Mouse (Mus musculus) heart, embryonic 12.5 days (tissue): ENCODE results near the gene Ppfia1. TPM values are rescaled to one million over a fixed set of nuclear protein-coding genes. Genes with fewer than 3 reads are reported as not detected.

Experiments used
- ATAC-seq: fragments of 200-750 bp; cut with Nextera tagmentation; 2 replicates; pipeline ENCODE4 v1.8.0; 2017; ENCODE audit warnings: moderate TSS enrichment, moderate library complexity; ENCODE audit not compliant: insufficient number of reproducible peaks, low FRiP score
- H3K27ac ChIP-seq: fragments of 300-500 bp; sonication (generic); 2 replicates; pipeline ENCODE4 v1.5.1; 2016; ENCODE audit warnings: mild to moderate bottlenecking, moderate library complexity; ENCODE audit not compliant: poor library complexity, severe bottlenecking
- H3K27me3 ChIP-seq: fragments of 300-500 bp; sonication (generic); replicated peaks from 2 replicates; pipeline ENCODE4 v1.6.1; 2016; ENCODE audit warnings: mild to moderate bottlenecking, moderate library complexity
- H3K36me3 ChIP-seq: fragments of 300-500 bp; sonication (generic); 2 replicates; pipeline ENCODE4 v1.6.1; 2016; ENCODE audit warnings: mild to moderate bottlenecking, moderate library complexity
- H3K4me1 ChIP-seq: fragments of 300-500 bp; sonication (generic); replicated peaks from 2 replicates; pipeline ENCODE4 v1.6.1; 2016; ENCODE audit warnings: mild to moderate bottlenecking
- H3K4me2 ChIP-seq: fragments of 300-500 bp; sonication (generic); 2 replicates; pipeline ENCODE4 v1.6.1; 2016; ENCODE audit warnings: mild to moderate bottlenecking, moderate library complexity
- H3K4me3 ChIP-seq: fragments of 300-500 bp; sonication (generic); 2 replicates; pipeline ENCODE4 v1.5.1; 2016; ENCODE audit warnings: mild to moderate bottlenecking
- H3K9ac ChIP-seq: fragments of 300-500 bp; sonication (generic); 2 replicates; pipeline ENCODE4 v1.6.1; 2016; ENCODE audit warnings: mild to moderate bottlenecking, moderate library complexity
- H3K9me3 ChIP-seq: fragments of 300-500 bp; sonication (generic); replicated peaks from 2 replicates; pipeline ENCODE4 v1.6.1; 2016; ENCODE audit warnings: mild to moderate bottlenecking, moderate library complexity
- WGBS: fragments of 180-500 bp; shearing (Covaris S2); methylation state at CpG from one replicate; pipeline ENCODE4 v1.1.7; 2016; 5-methylcytosine and 5-hydroxymethylcytosine counted together
- polyA plus RNA-seq: library from polyadenylated mRNA; unstranded; fragments of >200 nt; fragmentation: Nextera tagmentation; extraction: Ambion mirVana; gene quantifications from 2 replicates; pipeline ENCODE4 v1.2.1, GENCODE M21; 2016

Ppfia1 gene
- polyA plus RNA-seq: 29.2 and 35.2 TPM in 2 replicates

GRCm38 (mm10) chr7:144553237-144554122, at the start of gene Ppfia1:
Gene Ppfia1 (minus strand): TSS chr7:144553729.
- Histone ChIP-seq H3K4me3 (peak within 1 kb of the TSS; percentile 100), H3K27ac (peak within 1 kb of the TSS; percentile 61), H3K4me2 (peak within 1 kb of the TSS; percentile 95), H3K36me3 (peaks cover 34% of the 10 kb centered on the region), H3K9ac (peak within 1 kb of the TSS; percentile 100), H3K9me3 (no peaks in the 10 kb centered on the region), H3K27me3 (0 out of 2 replicates have a peak, but pooled peaks cover 3% of the 10 kb centered on the region), H3K4me1 (peaks cover 33% of the 10 kb centered on the region)
- under 1% methylated on average over 81 of the region's 97 CpGs for WGBS
- peak; percentile 96 for ATAC-seq

DNA sequence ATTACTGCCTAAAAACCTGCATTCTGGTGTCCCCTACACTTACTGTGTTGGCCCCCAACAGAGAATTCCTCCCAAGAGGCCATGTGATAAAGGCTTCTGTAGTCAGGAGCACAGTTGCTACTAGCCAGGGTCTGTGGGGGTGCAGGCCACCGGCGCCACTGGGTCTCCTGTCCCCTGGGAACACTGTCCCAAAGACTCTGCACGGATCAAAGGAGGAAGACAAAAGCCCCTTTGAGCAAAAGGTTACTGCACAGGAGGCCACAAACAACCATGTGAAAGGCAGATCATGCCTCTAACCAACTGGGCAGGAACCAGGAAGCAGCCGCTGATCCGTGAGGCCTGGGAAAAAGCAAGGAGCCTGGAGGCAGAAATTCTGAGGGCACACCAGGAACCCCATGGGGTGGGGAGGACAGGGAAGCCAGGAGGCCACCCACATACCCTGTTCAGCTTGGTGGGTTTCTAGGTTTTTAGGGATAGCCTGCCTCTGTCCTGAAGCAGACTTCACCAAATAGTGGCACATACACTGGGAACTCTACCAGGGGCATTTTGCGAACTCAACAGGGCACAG, 46.9 kb upstream of the Ppfia1 start:
- ATAC-seq: no peak
- Histone ChIP-seq H3K27ac (no peak overlapping the region), H3K4me2 (no peak overlapping the region), H3K9ac (no peak overlapping the region), H3K27me3 (no peaks in the 10 kb centered on the region; the same call in 1 of the 2 replicates), H3K36me3 (no peaks in the 10 kb centered on the region), H3K4me1 (peaks cover 5% of the 10 kb centered on the region), H3K9me3 (no peaks in the 10 kb centered on the region), H3K4me3 (no peak overlapping the region)
- WGBS: 64% methylated on average over 6 of the region's 6 CpGs

DNA sequence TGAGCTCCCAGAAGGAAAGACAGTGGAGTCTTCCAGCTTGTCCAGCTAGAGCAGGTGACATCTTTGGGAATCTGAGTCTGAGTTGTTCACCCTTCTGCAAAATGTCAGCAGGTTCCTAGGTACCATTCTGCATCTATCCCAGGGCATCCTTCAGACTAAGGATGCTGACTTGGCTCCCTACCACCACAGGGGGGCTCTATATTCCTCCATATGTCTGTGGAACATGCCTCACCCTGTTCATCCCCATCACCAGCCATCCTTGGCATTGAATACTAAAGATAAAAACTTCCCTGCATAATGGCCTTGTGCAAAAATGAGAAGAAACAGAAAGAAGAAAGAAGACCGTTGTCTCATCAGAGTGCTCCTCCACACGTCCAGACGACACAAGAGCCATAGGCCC, 36.0 kb upstream of the Ppfia1 start:
- H3K9ac ChIP-seq: no peak overlapping the region
- 87% methylated on average over 3 of the region's 3 CpGs for WGBS
- no peak overlapping the region for H3K4me3 ChIP-seq
- no peak overlapping the region for H3K4me2 ChIP-seq
- no peak overlapping the region for H3K27ac ChIP-seq
- no peaks in the 10 kb centered on the region for H3K36me3 ChIP-seq
- H3K4me1 ChIP-seq: no peaks in the 10 kb centered on the region
- H3K27me3 ChIP-seq: peaks cover 10% of the 10 kb centered on the region; the same call in 1 of the 2 replicates
- H3K9me3 ChIP-seq: no peaks in the 10 kb centered on the region
- ATAC-seq: no peak

- Histone ChIP-seq H3K4me2 (no peak overlapping the region), H3K9ac (no peak overlapping the region), H3K27me3 (peaks cover 13% of the 10 kb centered on the region; the same call in 1 of the 2 replicates), H3K36me3 (no peaks in the 10 kb centered on the region), H3K4me1 (peaks cover 11% of the 10 kb centered on the region; the same call in 1 of the 2 replicates), H3K27ac (no peak overlapping the region), H3K4me3 (no peak overlapping the region), H3K9me3 (no peaks in the 10 kb centered on the region)
- no peak for ATAC-seq
- 30% methylated on average over 2 of the region's 2 CpGs for WGBS
Measured at GRCm38 (mm10) chr7:144587291-144587690, 33.8 kb upstream of the Ppfia1 start.

GRCm38 (mm10) chr7:144585648-144586047, 32.1 kb upstream of the Ppfia1 start:
- H3K36me3 ChIP-seq: 0 out of 2 replicates have a peak, but pooled peaks cover under 1% of the 10 kb centered on the region
- no peak overlapping the region for H3K4me2 ChIP-seq
- no peak for ATAC-seq
- H3K9me3 ChIP-seq: no peaks in the 10 kb centered on the region
- no peak overlapping the region for H3K9ac ChIP-seq
- WGBS: 15% methylated on average over 6 of the region's 6 CpGs
- H3K4me3 ChIP-seq: no peak overlapping the region
- H3K27ac ChIP-seq: no peak overlapping the region
- H3K27me3 ChIP-seq: peaks cover 13% of the 10 kb centered on the region; the same call in 1 of the 2 replicates
- H3K4me1 ChIP-seq: peaks cover 17% of the 10 kb centered on the region

DNA sequence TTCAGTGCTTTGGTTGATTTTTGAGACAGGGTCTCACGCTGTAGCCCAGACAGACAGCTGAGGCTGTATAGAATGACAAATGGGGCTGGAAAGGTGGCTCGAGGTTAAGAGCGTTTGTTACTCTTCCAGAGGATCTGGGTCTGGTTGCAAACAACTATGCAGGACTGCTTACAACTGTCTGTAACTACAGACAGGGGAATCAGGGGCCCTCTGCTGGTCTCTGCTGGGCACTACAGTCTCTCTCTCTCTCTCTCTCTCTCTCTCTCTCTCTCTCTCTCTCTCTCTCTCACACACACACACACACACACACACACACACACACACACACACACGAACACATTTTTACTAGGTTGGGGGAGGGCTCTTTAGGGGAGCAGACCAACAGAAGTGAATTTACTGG, 30.1 kb upstream of the Ppfia1 start:
- peaks cover 19% of the 10 kb centered on the region for H3K4me1 ChIP-seq
- H3K36me3 ChIP-seq: peaks cover 21% of the 10 kb centered on the region
- H3K4me2 ChIP-seq: no peak overlapping the region
- H3K27me3 ChIP-seq: peaks cover 7% of the 10 kb centered on the region; the same call in 1 of the 2 replicates
- no peak overlapping the region for H3K27ac ChIP-seq
- WGBS: 5% methylated on average over 4 of the region's 4 CpGs
- ATAC-seq: no peak
- H3K4me3 ChIP-seq: no peak overlapping the region
- no peak overlapping the region for H3K9ac ChIP-seq
- H3K9me3 ChIP-seq: no peaks in the 10 kb centered on the region

- Histone ChIP-seq H3K9ac (peak within 1 kb of the TSS; percentile 85), H3K27me3 (peaks cover 7% of the 10 kb centered on the region; the same call in 1 of the 2 replicates), H3K4me1 (peaks cover 25% of the 10 kb centered on the region), H3K36me3 (peaks cover 21% of the 10 kb centered on the region), H3K4me2 (peak within 1 kb of the TSS; percentile 77), H3K9me3 (no peaks in the 10 kb centered on the region), H3K4me3 (peak within 1 kb of the TSS; percentile 89), H3K27ac (peak within 1 kb of the TSS; percentile 95)
- peak; percentile 80 for ATAC-seq
- 2% methylated on average over 34 of the region's 34 CpGs for WGBS
Measured at GRCm38 (mm10) chr7:144582284-144582980, 28.9 kb upstream of the Ppfia1 start, which contains the start of gene Fadd. Gene Fadd (minus strand): TSS chr7:144582463.

GRCm38 (mm10) chr7:144581559-144582283, 28.2 kb upstream of the Ppfia1 start:
- no peaks in the 10 kb centered on the region for H3K9me3 ChIP-seq
- peaks cover 25% of the 10 kb centered on the region for H3K4me1 ChIP-seq
- peak overlapping the region; percentile 77 for H3K4me2 ChIP-seq
- H3K27me3 ChIP-seq: peaks cover 7% of the 10 kb centered on the region; the same call in 1 of the 2 replicates
- WGBS: under 1% methylated on average over 43 of the region's 43 CpGs
- H3K36me3 ChIP-seq: peaks cover 21% of the 10 kb centered on the region
- peak overlapping the region; percentile 85 for H3K9ac ChIP-seq
- peak overlapping the region; percentile 89 for H3K4me3 ChIP-seq
- ATAC-seq: peak; percentile 94
- H3K27ac ChIP-seq: peak overlapping the region; percentile 95

- Histone ChIP-seq H3K4me2 (no peak overlapping the region), H3K36me3 (peaks cover 21% of the 10 kb centered on the region), H3K27ac (no peak overlapping the region), H3K4me1 (peaks cover 19% of the 10 kb centered on the region), H3K4me3 (no peak overlapping the region), H3K9ac (no peak overlapping the region), H3K9me3 (no peaks in the 10 kb centered on the region), H3K27me3 (no peaks in the 10 kb centered on the region)
- no peak for ATAC-seq
- WGBS: 71% methylated on average over 5 of the region's 5 CpGs
Measured at GRCm38 (mm10) chr7:144577876-144578275, 24.3 kb upstream of the Ppfia1 start.

DNA sequence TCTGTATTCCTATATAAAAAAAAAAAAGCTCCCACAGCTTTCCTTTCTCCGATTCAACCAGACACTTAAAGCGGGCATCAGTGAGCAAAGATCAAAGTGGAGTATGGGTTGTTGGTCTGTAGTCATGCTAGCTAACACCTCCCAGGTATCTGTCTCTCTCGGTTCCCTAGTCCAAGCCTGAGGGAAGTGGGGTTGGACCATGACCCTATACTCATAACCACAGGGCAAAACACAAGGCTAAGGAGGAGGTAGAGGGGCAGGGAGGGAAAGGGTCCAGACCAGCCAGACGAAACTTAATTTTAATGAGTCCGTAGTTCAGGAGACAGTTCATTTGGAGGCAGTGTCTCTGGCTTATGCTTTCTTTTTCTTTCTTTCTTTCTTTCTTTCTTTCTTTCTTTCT, 18.7 kb upstream of the Ppfia1 start:
- H3K36me3 ChIP-seq: no peaks in the 10 kb centered on the region
- H3K27me3 ChIP-seq: 0 out of 2 replicates have a peak, but pooled peaks cover 2% of the 10 kb centered on the region
- no peak overlapping the region for H3K4me3 ChIP-seq
- H3K9ac ChIP-seq: no peak overlapping the region
- 74% methylated on average over 5 of the region's 5 CpGs for WGBS
- H3K9me3 ChIP-seq: no peaks in the 10 kb centered on the region
- H3K27ac ChIP-seq: no peak overlapping the region
- ATAC-seq: no peak
- H3K4me2 ChIP-seq: no peak overlapping the region
- peaks cover 4% of the 10 kb centered on the region; the same call in 1 of the 2 replicates for H3K4me1 ChIP-seq
